Mouse (Mus musculus) spleen, adult 2 months (tissue): Measurements from ENCODE around the gene Dpep2nb. TPM values are rescaled to one million over a fixed set of nuclear protein-coding genes. Genes with fewer than 3 reads are reported as not detected.

Experiments used
- DNase-seq, 2 experiments: peaks; one replicate each; pipeline versions ENCODE4 v3.0.0 to v3.0.0-alpha.2; 2012 to 2021; ENCODE audit warnings: low spot score in 2 of 2, low read depth in 1 of 2
- H3K27ac ChIP-seq: fragments of 200-500 bp; 2 replicates; pipeline ENCODE4 v1.5.1; 2012; ENCODE audit warnings: low read length, inconsistent platforms; ENCODE audit not compliant: insufficient read depth
- H3K27me3 ChIP-seq: fragments of 200-500 bp; 2 replicates; pipeline ENCODE4 v1.6.1; 2012; ENCODE audit warnings: mild to moderate bottlenecking, moderate library complexity, low read length, inconsistent platforms; ENCODE audit not compliant: control insufficient read depth, insufficient read depth
- H3K36me3 ChIP-seq: fragments of 200-500 bp; 2 replicates; pipeline ENCODE4 v1.6.1; 2012; ENCODE audit warnings: mild to moderate bottlenecking, low read length, inconsistent platforms; ENCODE audit not compliant: control insufficient read depth, insufficient read depth
- H3K4me1 ChIP-seq: fragments of 200-500 bp; 2 replicates; pipeline ENCODE4 v1.6.1; 2011; ENCODE audit warnings: inconsistent platforms; ENCODE audit not compliant: control insufficient read depth, insufficient read depth, insufficient read length
- H3K4me3 ChIP-seq: fragments of 200-500 bp; 2 replicates; pipeline ENCODE4 v1.5.1; 2011; ENCODE audit warnings: mild to moderate bottlenecking, inconsistent platforms; ENCODE audit not compliant: insufficient read depth, insufficient read length; ENCODE audit errors: extremely low read depth
- CTCF ChIP-seq: fragments of 200-500 bp; IDR thresholded peaks from 2 replicates; pipeline ENCODE4 v1.5.1; 2011; ENCODE audit warnings: mild to moderate bottlenecking, inconsistent platforms; ENCODE audit not compliant: insufficient read depth, insufficient read length, insufficient replicate concordance; ENCODE audit errors: extremely low read depth
- POLR2A ChIP-seq: fragments of 200-500 bp; IDR thresholded peaks from 2 replicates; pipeline ENCODE4 v1.6.1; 2011; ENCODE audit warnings: low read depth, low read length, inconsistent platforms
- WGBS: fragments of 180-500 bp; shearing (Covaris S2); methylation state at CpG from one replicate; pipeline ENCODE4 v1.1.7; 2018; 5-methylcytosine and 5-hydroxymethylcytosine counted together
- polyA plus RNA-seq: library from polyadenylated mRNA; depleted of rRNA; stranded (reverse); fragments of >200 nt; gene quantifications from 2 replicates; pipeline ENCODE4 v1.2.3, GENCODE M21; 2012; rRNA removed

Gene Dpep2nb
- polyA plus RNA-seq, 1 experiment = not detected

DNA sequence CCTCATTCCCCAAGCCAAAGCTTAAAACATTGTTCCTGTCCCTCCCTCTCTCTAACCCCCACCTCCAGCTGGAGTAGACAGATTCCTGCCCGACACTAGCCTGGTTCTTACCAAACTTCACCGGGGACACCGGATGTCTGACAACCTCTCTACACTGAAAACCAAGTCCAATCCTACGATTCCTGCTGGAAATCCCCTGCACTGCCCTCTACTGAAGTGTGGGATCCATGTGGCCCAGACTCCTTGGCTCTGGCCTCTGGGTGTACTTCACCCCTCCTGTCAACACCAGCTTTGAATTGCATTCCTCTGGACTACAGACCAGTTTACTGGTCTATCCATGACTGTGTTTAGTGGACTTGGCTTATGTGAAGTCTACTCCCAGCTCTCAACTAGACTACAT, 49.2 kb downstream of the Dpep2nb start:
- no peaks in the 10 kb centered on the region for H3K4me1 ChIP-seq
- 92% methylated on average over 4 of the region's 4 CpGs for WGBS

DNA sequence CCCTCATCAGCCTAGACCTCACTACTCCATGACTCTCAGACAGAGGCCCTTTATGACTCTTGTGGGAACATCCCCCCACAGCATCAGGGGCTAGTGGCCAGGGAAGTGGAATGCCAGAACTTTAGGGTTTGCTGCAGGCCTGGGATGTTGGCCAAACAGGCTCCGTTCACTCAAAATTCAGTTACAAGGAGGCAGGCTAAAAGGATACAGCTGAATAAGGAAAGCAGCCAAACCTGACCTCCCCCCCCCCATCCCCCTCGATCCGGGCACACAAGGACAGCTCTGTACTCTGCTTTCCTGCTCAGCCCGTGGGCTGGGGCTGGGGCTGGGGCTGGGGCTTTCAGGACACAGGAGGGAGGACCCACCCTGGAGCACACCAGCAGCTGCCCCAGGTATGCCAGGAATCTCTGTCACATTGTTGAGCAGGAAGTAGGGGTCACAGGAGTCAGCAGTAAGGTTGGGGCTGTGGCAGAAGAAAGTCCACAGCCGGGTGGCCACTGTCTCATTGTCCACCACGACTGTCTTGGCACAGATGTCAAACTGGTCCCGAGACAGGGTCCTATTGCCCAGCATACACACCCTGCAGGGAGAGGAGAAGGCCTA, 54.6 kb downstream of the Dpep2nb start:
- Histone ChIP-seq H3K4me1 (no peaks in the 10 kb centered on the region), H3K27ac (peak overlapping the region; percentile 44), H3K4me3 (no peak overlapping the region), H3K27me3 (no peaks in the 10 kb centered on the region), H3K36me3 (peaks cover 4% of the 10 kb centered on the region; the same call in 1 of the 2 replicates)
- DNase-seq = no peak
- 79% methylated on average over 7 of the region's 7 CpGs for WGBS
- TF ChIP-seq CTCF (no peak), POLR2A (no peak)

More for the DNA sequence above, 49.2 kb downstream of the Dpep2nb start:
- TF ChIP-seq POLR2A (no peak), CTCF (no peak)
- Histone ChIP-seq H3K4me3 (no peak overlapping the region), H3K27me3 (no peaks in the 10 kb centered on the region), H3K27ac (no peak overlapping the region), H3K36me3 (peaks cover 2% of the 10 kb centered on the region; the same call in 1 of the 2 replicates)
- no peak for DNase-seq

DNA sequence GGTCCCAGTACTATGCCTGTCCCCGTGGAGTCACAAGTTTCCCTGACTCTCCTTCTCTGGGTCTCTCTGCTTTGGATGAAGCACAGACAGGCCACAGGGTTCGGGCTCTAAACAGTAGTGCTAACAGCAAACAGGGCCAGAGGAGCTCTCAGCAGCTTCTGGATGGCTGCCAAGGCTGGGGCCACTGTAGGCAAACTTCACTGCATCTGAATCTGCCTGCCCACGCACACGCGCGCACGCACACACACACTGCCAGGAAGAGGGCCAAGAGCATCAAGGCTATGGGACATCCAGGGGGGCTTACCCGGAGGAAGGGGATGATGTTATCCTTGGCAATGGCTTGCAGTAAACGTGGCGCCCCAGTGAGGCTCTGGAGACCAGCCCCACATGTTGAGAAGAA, 56.4 kb downstream of the Dpep2nb start:
- no peak overlapping the region for H3K27ac ChIP-seq
- TF ChIP-seq CTCF (no peak), POLR2A (no peak)
- H3K4me3 ChIP-seq = no peak overlapping the region
- H3K4me1 ChIP-seq = no peaks in the 10 kb centered on the region
- no peak for DNase-seq
- H3K36me3 ChIP-seq = peaks cover 10% of the 10 kb centered on the region
- 83% methylated on average over 10 of the region's 10 CpGs for WGBS
- no peaks in the 10 kb centered on the region for H3K27me3 ChIP-seq

Other genes with a start within 250 kb of the Dpep2nb start
- gene Gfod2, start 247.3 kb downstream of the Dpep2nb start, polyA plus RNA-seq = 2.3 and 2.4 TPM in 2 replicates
- gene Ranbp10, start 178.6 kb downstream of the Dpep2nb start, polyA plus RNA-seq = 50.0 and 59.9 TPM in 2 replicates
- gene Tsnaxip1, start 178.2 kb downstream of the Dpep2nb start, polyA plus RNA-seq = 0.07 and 0.14 TPM in 2 replicates
- 14.2 and 16.4 TPM in 2 replicates for gene Cenpt, start 152.7 kb downstream of the Dpep2nb start, polyA plus RNA-seq
- 33.7 and 41.2 TPM in 2 replicates for gene Thap11, start 150.8 kb downstream of the Dpep2nb start, polyA plus RNA-seq
- 13.1 and 14.5 TPM in 2 replicates for gene Nutf2, start 145.4 kb downstream of the Dpep2nb start, polyA plus RNA-seq
- gene Edc4, start 125.1 kb downstream of the Dpep2nb start, polyA plus RNA-seq = 71.3 and 90.0 TPM in 2 replicates
- gene Nrn1l, start 112.4 kb downstream of the Dpep2nb start, polyA plus RNA-seq = 3.0 and 3.1 TPM in 2 replicates
- gene Pskh1, start 105.5 kb downstream of the Dpep2nb start, polyA plus RNA-seq = 24.3 and 30.3 TPM in 2 replicates
- gene Ctrl, start 72.1 kb downstream of the Dpep2nb start, polyA plus RNA-seq = 4,893 and 4,931 TPM in 2 replicates
- gene Psmb10, start 67.5 kb downstream of the Dpep2nb start, polyA plus RNA-seq = 228 and 357 TPM in 2 replicates
- 2.7 and 3.1 TPM in 2 replicates for gene Lcat, start 62.6 kb downstream of the Dpep2nb start, polyA plus RNA-seq
- gene Slc12a4, start 39.9 kb downstream of the Dpep2nb start, polyA plus RNA-seq = 25.1 and 29.5 TPM in 2 replicates
- gene Dpep3, start 26.5 kb downstream of the Dpep2nb start, polyA plus RNA-seq = 0.20 and 0.48 TPM in 2 replicates
- 5.1 and 7.1 TPM in 2 replicates for gene Dus2, start 14.6 kb downstream of the Dpep2nb start, polyA plus RNA-seq
- gene Ddx28, start 5.9 kb upstream of the Dpep2nb start, polyA plus RNA-seq = 6.6 and 9.5 TPM in 2 replicates
- gene Nfatc3, start 52.9 kb upstream of the Dpep2nb start, polyA plus RNA-seq = 29.5 and 35.7 TPM in 2 replicates
- gene Esrp2, start 131.0 kb upstream of the Dpep2nb start, polyA plus RNA-seq = 0.67 and 0.69 TPM in 2 replicates
- gene Pla2g15, start 144.4 kb upstream of the Dpep2nb start, polyA plus RNA-seq = 24.6 and 35.4 TPM in 2 replicates
- 22.4 and 22.6 TPM in 2 replicates for gene Slc7a6, start 162.9 kb upstream of the Dpep2nb start, polyA plus RNA-seq
- 18.8 and 22.2 TPM in 2 replicates for gene Slc7a6os, start 205.0 kb upstream of the Dpep2nb start, polyA plus RNA-seq
- 24.0 and 25.2 TPM in 2 replicates for gene Prmt7, start 205.0 kb upstream of the Dpep2nb start, polyA plus RNA-seq